Mouse (Mus musculus) cortical plate, adult 2 months (tissue): ENCODE data around the gene Ebf1. TPM values are rescaled to one million over a fixed set of nuclear protein-coding genes. Genes with fewer than 3 reads are reported as not detected.

Experiments
- H3K27ac ChIP-seq: fragments of 200-500 bp; 2 replicates; pipeline ENCODE4 v1.5.1; 2012; ENCODE audit warnings: low read length, control low read depth, inconsistent platforms; ENCODE audit not compliant: insufficient read depth
- H3K4me1 ChIP-seq: fragments of 200-500 bp; 2 replicates; pipeline ENCODE4 v1.6.1; 2011; ENCODE audit warnings: low read length; ENCODE audit not compliant: control insufficient read depth, insufficient read depth
- H3K4me3 ChIP-seq: fragments of 200-500 bp; 2 replicates; pipeline ENCODE4 v1.5.1; 2011; ENCODE audit warnings: mild to moderate bottlenecking, low read length, control low read depth; ENCODE audit not compliant: insufficient read depth
- CTCF ChIP-seq: fragments of 200-500 bp; IDR thresholded peaks from 2 replicates; pipeline ENCODE4 v1.5.1; 2011; ENCODE audit warnings: mild to moderate bottlenecking, control low read depth, low read length; ENCODE audit not compliant: insufficient read depth; ENCODE audit errors: extremely low read depth
- POLR2A ChIP-seq: fragments of 200-500 bp; IDR thresholded peaks from 2 replicates; pipeline ENCODE4 v1.6.1; 2011; ENCODE audit warnings: mild to moderate bottlenecking, low read length, control low read depth; ENCODE audit not compliant: insufficient read depth; ENCODE audit errors: extremely low read depth
- polyA plus RNA-seq: library from polyadenylated mRNA; depleted of rRNA; stranded (reverse); fragments of >200 nt; gene quantifications from 2 replicates; pipeline ENCODE4 v1.2.3, GENCODE M21; 2012

Ebf1 gene
- polyA plus RNA-seq, 1 experiment, result 3.8 TPM

GRCm38 (mm10) chr11:44925806-44926525, 308.8 kb downstream of the Ebf1 start:
- TF ChIP-seq POLR2A (no peak), CTCF (no peak)
- Histone ChIP-seq H3K27ac (no peak overlapping the region), H3K4me3 (no peak overlapping the region), H3K4me1 (no peaks in the 10 kb centered on the region)

- Histone ChIP-seq H3K27ac (no peak overlapping the region), H3K4me1 (no peaks in the 10 kb centered on the region), H3K4me3 (no peak overlapping the region)
- TF ChIP-seq CTCF (no peak), POLR2A (no peak)
These were observed 311.3 kb downstream of the Ebf1 start for GRCm38 (mm10) chr11:44928403-44928802.

GRCm38 (mm10) chr11:44932942-44933483, 315.9 kb downstream of the Ebf1 start:
- Histone ChIP-seq H3K4me3 (no peak overlapping the region), H3K4me1 (no peaks in the 10 kb centered on the region), H3K27ac (no peak overlapping the region)
- no peak for TF ChIP-seq POLR2A
- TF ChIP-seq CTCF, result no peak

GRCm38 (mm10) chr11:44943781-44944180, 326.7 kb downstream of the Ebf1 start:
- Histone ChIP-seq H3K4me3 (no peak overlapping the region), H3K27ac (no peak overlapping the region), H3K4me1 (no peaks in the 10 kb centered on the region)
- TF ChIP-seq CTCF (no peak), POLR2A (no peak)

GRCm38 (mm10) chr11:44944401-44944800, 327.3 kb downstream of the Ebf1 start:
- TF ChIP-seq CTCF (no peak), POLR2A (no peak)

GRCm38 (mm10) chr11:44946618-44947017, 329.5 kb downstream of the Ebf1 start:
- Histone ChIP-seq H3K4me3 (no peak overlapping the region), H3K4me1 (no peaks in the 10 kb centered on the region), H3K27ac (no peak overlapping the region)
- TF ChIP-seq POLR2A, result no peak
- no peak for TF ChIP-seq CTCF

More at GRCm38 (mm10) chr11:44944401-44944800, 327.3 kb downstream of the Ebf1 start:
- Histone ChIP-seq H3K4me3 (no peak overlapping the region), H3K27ac (no peak overlapping the region), H3K4me1 (no peaks in the 10 kb centered on the region)

GRCm38 (mm10) chr11:44948541-44948940, 331.4 kb downstream of the Ebf1 start:
- Histone ChIP-seq H3K27ac (no peak overlapping the region), H3K4me3 (no peak overlapping the region), H3K4me1 (no peaks in the 10 kb centered on the region)
- TF ChIP-seq CTCF (no peak), POLR2A (no peak)

DNA sequence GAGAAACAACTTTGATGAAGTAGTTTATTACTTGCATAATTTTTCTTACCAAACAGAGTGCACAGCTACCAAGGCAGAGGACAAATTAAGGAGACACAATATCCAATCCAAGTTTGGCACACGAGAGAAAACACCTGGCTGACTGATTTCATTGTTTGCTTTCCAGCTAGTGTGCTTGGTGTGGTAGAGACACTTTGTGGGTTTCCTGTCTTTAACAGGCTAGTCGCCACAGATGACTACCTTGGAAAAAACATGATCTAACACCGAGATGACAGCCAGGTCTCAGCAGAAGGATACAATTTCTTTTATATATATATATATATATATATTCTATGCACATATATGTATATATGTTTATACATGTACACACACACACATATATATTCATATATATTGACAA, 332.0 kb downstream of the Ebf1 start:
- no peak for TF ChIP-seq POLR2A
- TF ChIP-seq CTCF, result no peak
- no peak overlapping the region for H3K4me3 ChIP-seq
- H3K27ac ChIP-seq, result no peak overlapping the region
- no peaks in the 10 kb centered on the region for H3K4me1 ChIP-seq

- TF ChIP-seq POLR2A (no peak), CTCF (no peak)
- Histone ChIP-seq H3K4me1 (no peaks in the 10 kb centered on the region), H3K27ac (no peak overlapping the region), H3K4me3 (no peak overlapping the region)
These were observed 333.2 kb downstream of the Ebf1 start for GRCm38 (mm10) chr11:44950319-44950718.

DNA sequence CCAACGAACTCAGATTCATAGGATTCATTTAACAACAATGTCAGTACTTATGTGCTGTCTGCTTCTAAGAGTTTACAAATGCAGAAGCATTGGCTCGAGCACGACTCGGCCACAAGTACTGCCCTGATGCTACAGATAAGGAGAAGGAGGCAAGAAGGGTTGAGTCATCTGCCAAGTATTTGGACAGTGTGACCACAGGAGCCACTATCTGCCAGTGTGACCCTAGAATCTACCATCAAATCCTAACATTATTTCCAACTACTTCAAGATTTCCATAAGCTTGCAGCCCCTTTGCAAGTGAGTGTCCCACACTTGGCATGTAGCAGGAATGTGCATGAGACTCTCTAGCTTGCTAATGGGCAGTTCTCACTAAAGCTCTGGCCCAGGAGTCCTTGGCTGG, 334.4 kb downstream of the Ebf1 start:
- Histone ChIP-seq H3K4me3 (no peak overlapping the region), H3K27ac (no peak overlapping the region), H3K4me1 (no peaks in the 10 kb centered on the region)
- no peak for TF ChIP-seq POLR2A
- no peak for TF ChIP-seq CTCF
